Mouse (Mus musculus) fibroblast of lung, adult 2 months (primary cell): ENCODE measurements around the gene Cstf3.

Experiments
- DNase-seq: peaks from one replicate; pipeline ENCODE4 v3.0.0-alpha.2; 2011; ENCODE audit warnings: low read depth

The Cstf3 gene

DNA sequence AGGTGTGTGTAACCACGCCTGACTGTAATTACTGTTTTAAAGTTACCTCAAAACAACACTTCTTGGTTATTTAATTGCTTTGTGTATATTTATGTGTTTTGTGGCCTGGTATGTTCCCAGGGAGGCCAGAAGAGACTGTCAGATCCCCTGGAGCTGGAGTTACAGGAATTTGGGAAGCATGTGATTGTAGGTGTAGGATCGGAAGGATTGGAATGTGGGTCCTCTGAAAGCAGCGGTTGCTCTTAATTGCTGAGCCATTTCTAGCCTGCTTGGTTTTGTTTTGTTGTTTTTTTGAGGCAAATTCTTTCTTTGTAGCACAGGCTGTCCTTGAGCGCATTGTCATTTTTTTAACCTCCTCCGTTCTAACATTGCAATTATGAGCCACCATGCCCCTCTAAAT lies 14.4 kb downstream of the Cstf3 start:
- no peak for DNase-seq

DNA sequence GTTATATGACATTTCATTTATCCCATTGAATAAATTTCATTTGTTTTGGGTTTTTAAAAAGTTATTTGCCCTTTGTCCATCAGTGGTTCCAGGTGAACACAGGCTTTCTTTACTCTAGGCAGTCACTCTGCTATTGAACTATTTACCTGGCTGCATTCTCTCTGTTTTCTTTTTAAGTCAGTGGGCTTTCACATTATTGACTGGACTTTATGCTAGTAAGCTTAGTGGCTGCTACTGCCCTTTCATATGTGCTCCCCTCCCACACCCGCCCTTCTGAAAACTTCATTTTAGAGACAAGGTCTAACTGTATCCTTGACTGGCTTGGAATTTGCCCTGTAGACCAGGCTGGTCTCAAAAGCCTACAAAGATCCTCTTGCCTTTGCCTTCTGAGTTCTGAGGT lies 15.2 kb downstream of the Cstf3 start:
- DNase-seq: no peak

DNA sequence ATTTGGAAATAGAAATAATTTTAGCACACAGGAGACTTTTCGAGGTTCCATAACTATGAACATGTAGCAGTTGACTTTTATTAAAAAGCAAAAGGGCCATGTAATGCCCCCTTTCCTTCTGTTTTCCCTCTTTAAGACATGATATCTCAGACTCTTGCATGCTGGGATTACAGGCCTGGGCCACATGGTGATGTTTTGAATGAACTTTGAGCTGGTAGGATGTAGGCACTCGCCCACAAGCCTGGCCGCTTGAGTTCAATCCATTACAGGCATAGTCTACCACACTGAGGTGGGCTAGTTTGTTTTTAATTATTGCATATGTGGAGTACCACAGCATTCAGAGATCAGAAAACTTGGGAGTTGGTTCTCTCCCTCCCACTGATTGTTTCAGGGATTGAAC lies 24.5 kb downstream of the Cstf3 start:
- no peak for DNase-seq

DNA sequence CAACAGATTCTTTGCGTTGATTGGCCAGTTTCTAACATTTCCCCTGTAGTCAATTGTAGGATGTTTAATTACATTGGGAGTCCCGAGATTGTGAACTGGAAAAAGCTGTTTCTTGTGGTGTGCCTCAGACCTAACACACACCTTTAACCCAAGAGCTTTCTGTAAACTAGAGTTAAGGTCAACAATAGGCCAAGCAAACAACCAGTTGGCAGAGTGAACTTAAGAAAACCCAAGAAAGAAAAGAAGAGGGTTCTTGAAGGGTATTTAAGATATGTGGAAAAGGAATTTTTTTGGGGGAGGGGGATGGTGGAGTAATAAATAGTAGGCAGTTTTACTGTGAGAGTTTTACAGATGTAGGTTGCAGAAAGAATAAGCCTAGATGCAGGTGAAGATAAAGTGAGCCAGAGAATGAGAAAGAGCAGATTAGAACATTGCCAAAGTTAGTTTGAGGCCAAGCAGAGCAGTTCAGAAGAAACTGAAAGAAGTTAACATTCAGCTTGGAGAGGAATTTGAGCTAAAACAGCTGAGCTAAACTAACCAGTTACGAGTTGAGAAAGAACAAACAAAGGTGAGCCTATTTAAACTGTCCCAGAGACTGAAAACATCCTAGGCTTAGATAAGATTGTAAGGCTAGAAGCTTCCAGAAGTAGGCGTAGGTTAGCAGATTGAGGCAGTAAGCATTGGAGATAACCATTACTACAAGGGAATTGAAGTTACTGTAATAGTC lies 25.8 kb downstream of the Cstf3 start:
- no peak for DNase-seq

DNA sequence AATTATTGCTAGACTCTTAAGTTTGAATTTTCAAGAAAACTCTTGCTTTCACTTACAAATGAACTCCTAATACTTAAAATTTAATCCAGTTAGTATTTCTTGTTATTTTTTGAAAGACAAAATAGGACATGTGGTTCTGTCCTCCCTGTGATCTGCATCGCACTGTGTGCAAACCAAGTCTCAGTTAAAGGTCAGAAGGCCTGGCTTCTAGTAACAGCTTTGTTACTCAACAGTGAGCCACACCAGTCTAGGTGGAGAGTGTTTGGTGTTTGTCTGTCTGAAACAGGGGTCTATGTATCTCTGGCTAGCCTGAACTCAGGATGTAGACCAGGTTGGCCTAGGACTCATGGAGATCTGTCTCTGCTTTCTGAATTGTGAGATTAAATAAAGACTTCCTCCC lies 68.3 kb downstream of the Cstf3 start:
- DNase-seq: no peak

DNA sequence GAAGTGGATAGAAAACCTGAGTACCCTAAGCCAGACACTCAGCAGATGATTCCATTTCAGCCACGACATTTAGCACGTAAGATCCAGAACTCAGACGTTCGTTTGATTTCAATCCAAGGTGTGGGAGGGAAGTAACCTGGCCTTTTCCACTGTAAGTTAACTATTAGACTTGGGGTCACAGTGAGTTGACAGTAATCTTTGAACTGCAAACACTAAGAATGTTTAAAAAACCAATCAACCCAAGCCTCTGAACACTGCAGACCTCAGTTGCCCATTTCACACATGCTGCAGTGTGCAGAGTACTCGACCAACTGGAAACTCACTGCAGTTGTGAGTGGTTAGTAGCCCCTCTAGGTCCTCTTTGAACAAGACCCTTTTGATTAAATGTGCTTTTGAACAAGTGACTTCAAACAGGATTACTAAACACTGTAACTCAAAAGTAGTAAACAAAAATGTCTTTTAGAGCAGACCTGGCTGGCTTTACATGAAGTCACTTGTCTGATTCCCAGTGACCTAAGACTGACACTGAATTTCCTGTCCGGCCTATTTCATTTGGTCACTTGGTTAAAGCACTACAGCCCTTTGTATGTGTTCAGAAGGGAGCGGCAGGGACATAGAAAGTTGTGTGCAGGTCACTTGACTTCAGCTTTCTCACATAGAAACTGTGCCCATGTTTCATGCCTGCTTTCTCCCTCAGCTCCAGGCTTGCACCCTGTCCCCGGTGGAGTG lies 73.2 kb downstream of the Cstf3 start:
- DNase-seq: no peak

DNA sequence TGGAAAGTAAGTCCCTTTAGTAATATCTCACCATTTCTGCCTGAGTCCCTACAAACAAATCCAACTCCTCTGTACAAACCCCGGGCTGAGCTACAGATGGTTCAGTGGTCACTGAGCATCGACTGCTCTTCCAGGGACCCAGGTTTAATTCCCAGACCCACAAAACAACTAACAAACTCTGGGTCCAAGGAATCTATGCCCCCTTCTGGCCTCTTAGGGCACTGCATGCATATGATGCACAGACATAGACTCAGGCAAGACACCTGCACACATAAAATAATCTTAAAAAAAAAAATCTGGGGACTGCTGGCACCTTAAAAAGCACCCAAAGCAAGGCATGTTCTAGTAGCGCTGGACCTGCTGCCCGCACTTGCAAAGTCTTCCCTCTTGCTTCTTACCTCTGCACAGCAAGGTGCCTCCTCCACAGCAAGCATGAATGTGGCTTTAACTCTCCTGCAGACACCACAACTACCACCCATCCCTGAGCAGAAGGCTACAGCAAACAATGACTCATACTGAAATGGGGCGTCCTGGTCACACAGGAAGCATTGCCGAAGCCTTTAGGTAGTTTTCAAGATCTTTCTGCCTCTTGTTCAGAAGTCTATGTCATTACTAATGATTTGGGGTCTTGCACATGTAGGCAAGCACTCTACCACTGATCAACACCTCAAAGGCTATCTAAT lies 78.9 kb downstream of the Cstf3 start:
- no peak for DNase-seq

DNA sequence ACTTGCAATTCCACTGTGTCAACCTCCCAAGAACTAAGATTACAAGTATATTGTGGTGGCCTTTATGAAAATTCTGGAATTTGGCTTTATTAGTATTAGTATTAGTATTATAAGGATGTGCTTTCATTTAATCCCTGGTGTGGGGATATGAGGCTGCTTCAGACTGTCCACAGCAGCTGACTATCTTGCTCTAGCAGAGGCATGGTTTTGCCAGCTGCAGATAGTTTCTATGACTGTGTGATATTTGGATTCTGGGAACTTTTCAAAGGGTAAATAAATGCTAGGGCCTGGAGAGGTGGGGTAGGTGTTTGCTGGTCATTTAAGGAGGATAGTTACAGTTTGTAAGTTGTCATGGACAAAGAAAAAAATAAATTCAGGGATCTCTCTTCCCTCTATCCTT lies 81.4 kb downstream of the Cstf3 start:
- no peak for DNase-seq

DNA sequence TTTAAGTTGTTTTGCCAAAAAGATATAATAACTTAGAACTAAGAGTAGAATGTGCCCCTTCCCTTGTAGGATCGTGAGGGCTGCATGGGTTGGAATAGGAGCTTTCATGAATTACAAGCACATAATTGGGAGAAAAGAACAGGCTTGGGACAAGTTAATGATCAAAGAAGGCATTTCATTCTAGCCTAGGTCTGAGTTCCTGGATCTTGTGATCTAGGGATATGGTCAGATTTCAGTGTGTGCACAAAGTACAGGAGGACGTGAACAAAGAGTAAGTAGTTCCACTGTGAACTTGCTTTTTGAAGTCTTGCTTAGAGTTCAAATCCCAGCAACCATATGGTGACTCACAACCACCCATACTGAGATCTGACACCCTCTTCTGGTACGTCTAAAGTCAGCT lies 87.0 kb downstream of the Cstf3 start:
- DNase-seq: no peak

DNA sequence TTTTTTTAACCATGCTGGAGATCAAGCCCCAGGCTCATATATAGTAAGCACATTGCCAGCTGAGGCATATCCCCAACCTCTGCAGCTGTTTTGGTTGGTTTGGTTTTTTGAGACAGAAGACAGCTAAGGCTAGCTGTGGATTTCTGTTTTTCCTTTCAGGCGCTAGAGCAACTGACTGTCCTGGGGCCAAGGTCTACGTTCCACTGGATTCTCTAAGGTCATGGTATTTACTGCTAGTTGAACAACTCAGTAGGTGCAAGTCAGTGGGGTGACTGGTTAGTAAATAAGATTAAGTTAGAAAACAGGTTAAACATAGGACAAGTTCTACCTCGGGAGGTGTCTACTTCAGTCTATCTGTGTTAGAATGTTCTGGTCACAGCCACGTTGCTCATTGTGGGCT lies 94.4 kb downstream of the Cstf3 start:
- DNase-seq: no peak

DNA sequence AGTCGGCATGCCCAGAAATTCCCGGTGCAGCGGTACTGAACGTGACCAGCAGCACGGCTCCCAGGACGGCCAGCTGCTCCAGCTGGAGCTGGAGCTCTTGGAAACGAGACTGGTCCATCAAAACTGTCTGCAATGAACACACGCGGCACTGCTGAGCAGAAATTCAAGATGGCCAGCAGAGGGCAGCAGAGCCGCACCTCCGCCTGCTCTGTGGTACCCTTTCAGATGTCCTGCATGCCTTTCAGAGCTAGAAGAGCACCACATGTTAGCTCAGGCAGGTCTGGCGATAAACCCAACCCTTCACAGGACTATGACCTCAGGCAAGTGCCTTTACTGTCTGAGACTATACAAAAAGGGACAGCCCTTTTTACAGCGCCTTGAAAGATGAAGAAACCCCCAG lies 95.1 kb downstream of the Cstf3 start:
- DNase-seq: peak; percentile 56

DNA sequence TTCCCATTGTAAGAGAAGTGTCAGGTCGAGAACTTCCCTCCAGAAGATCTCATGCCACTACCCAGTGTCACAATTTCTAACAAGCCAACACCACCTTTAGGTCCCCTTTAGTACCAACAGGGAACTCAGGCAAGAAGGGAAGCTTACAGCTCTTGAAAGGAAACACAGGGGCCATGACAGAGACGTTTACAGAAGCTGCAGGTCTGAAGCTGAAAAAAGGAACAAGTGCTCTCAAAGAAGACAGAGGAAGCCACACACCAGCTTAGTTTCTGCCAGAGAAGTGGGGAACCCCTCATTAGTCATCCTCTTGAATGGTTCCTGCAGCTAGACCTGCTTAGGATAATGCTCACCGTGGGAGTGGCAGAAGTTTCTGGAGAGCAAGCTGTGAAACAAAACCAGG lies 96.9 kb downstream of the Cstf3 start:
- no peak for DNase-seq

DNA sequence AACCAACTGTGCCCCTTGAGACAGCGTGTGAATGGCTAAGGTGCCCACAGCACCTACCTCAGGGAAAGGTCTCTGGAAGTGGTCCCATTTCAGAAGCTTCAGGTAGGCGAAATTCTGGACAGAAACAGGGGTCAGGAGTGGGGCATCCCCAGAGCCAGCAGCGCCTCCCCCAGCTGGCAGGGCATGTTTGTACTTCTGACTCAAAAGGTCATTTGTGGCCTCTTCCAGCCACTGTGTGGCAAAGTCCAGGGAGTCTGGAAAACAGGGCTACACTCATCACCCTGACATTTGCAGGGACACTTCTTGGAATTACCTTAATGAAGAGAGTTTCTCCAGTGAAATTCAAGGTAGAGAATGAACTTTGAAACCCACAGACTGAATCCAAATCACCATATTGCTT lies 98.0 kb downstream of the Cstf3 start:
- no peak for DNase-seq

DNA sequence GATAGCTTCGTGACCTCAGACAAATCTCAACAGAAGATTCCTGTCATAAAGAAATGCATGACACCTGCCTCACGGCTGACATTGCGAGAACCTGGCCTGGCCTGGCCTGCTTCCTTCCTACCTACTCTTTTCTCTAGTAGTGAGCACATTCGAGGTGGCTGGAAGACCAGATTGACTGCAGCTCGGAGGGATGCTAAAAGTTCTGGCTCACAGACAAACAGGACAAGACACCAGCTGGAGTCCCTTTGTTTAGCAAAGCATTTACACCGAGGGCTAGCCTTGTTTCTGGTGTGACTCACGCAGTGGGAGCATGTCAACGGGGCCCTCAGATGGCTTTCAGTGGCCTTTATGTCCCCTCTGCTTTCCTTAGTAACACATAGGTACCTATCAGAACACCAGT lies 98.4 kb downstream of the Cstf3 start:
- no peak for DNase-seq

DNA sequence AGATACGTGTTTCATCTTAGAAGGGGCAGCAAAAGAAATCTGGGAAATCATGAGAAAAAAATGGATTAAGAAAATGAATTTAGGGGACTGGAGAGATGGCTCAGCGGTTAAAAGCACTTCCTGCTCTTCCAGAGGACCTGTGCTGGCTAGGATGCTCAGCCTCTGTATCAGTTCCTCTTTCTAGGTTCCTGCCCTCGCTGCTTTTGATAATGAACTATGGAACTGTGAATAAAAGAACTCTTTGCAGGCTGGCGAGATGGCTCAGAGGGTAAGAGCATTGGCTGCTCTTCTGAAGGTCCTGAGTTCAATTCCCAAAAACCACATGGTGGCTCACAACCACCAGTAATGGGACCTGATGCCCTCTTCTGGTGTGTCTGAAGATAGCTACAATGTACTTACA lies 100.4 kb downstream of the Cstf3 start:
- no peak for DNase-seq

DNA sequence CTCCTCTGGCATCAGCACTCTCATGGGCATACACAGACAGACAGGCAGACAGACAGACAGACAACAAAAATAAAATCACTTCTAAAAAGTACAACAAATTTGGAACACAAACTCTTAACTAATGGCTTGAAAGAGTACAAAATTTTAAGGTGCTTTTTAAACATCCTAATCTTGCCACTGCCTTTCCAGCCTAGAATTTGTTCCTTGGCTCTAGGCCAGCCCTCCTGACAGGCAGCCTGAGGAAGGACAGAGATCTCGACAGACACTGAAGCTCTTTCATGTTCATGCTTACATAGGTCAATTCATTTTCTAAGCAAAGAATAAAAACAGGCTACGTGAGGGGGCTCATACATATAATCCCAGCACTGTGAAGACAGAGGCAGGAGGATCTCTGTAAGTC lies 102.2 kb downstream of the Cstf3 start:
- no peak for DNase-seq

DNA sequence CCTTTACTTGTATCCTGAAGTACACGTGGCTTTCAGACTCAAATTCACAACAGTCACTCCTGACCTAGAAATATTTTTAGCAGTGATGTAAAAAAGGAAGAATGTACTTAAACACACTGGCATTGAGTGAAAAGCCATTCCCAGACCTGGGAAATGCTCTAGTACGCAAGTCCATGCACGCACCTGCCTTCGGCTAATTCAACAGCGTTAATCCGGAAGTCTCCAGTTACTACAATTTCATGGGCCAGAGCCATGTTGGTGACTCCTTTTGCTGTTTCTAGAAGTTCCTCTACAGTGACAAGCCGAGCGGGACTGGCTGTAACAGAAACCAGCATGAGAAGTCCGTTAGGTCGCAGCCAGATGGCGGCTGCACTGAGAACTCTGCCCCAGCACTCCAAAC lies 109.3 kb downstream of the Cstf3 start:
- DNase-seq: no peak

DNA sequence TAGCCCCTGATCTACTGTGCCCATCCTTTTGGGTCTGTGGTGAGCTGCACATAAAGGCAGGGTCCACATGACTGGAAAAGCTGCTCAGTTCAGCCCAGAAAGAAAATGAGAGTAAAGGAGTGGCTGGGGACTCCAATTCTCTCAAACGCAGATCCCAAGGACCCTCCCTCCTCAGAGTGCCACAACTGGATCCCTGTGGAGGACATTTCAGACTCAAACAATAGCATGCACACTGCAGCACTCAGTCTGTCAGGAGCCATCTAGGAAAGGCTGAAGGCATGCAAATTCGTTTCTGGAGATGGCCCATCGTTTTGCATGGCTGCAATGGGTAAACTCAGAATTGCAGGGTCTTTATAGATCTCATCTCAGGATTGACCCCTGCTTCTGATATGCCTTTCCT lies 112.8 kb downstream of the Cstf3 start:
- DNase-seq: no peak

DNA sequence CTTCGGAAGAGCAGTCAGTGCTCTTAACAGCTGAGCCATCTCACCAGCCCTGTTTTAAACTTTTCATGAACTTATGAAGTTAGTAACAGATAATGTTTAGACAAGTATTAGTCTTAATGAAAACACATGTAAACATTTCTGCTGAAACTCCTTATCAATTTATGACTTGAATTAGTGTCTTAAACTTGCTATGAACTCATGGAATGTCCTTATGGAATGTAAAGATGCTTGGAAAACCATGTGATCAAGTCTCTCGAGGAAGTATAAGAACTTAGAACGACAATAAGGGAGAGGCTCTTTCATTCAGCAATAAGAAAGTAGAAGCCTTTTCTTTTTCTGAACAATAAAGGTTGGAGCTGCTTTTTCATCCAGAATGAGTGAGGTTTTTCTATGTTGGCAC lies 114.0 kb downstream of the Cstf3 start:
- DNase-seq: no peak

DNA sequence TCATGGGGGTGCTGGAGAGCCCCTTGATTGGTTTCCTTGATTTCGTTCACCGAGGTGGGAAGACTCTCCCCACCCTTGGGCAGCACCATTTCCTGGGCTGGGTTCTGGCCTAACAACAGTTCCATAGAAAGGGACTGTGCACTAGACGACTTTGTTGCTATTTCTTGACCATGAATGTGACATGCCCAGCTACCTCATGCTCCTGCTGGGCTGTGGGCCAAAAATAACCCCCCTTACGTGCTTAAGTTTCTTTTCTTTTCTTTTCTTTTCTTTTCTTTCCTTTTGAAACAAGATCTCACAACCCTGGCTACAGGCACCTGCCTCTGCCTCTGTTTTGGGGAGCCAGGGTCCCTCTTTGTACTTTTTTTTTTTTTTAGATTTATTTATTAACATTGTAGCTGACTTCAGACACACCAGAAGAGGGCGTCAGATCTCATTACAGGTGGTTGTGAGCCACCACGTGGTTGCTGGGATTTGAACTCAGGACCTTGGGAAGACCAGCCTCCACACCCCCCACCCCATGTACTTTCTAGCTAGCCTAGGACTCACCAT lies 119.5 kb downstream of the Cstf3 start:
- DNase-seq: no peak

DNA sequence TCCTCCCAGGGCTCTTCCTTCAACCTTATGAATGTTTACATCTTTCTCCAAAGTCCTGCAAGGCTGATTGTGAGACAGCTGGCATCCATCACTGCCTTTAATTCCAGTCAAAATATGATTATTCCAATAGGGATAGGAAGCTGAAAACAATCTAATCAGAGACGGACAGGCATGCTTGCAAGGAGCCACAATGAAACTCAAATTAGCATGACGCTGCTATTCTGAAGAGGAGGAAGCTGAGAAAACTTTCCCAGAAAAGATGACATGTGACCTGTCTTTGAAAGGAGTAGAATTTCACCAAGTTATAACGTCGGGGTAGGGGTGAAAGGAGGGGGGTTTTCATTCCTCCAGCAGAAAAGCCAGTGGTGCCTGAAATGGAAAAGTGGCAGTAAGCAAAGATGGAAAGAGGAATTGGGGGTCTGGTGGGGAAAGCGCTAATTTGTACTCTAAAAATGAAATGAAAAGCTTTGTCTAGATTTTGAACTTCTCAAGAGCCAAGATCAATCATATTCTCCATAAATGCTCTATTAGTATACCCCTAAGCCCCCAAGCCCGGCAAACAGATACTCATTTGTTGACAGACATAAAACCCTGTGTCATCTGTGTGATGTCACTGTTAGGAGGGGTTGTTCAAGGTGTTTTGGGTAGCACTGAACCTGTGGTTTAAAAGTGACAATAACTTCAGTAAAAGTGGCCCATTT lies 120.5 kb downstream of the Cstf3 start:
- no peak for DNase-seq
